Mouse (Mus musculus): ENCODE data around the gene Gbf1. TPM values are rescaled to one million over a fixed set of nuclear protein-coding genes. Genes with fewer than 3 reads are reported as not detected.

The Gbf1 gene
- polyA plus RNA-seq, 1 experiment from 2014 or later: 71.8 TPM

GRCm38 (mm10) chr19:46220116-46220515 is 67.8 kb downstream of the Gbf1 start:
- H3K36me3 ChIP-seq (ENCODE audit: control insufficient read depth, insufficient read depth, low read length): no peaks in the 10 kb centered on the region
- no peak overlapping the region for H3K27ac ChIP-seq (replicated peaks; ENCODE audit: low read depth, low read length)
- H3K4me2 ChIP-seq (ENCODE audit: low read length): no peak overlapping the region
- H3K9ac ChIP-seq (replicated peaks; ENCODE audit: low read length): no peak overlapping the region
- H3K9me3 ChIP-seq (ENCODE audit: control insufficient read depth, low read length): no peaks in the 10 kb centered on the region
- H3K4me1 ChIP-seq (ENCODE audit: control insufficient read depth, insufficient read depth, low read length): no peaks in the 10 kb centered on the region
- no peak for ATAC-seq (ENCODE audit: low FRiP score, low TSS enrichment)
- no peak for DNase-seq
- WGBS: 57% methylated on average over 5 of the region's 5 CpGs
- no peaks in the 10 kb centered on the region for H3K27me3 ChIP-seq (ENCODE audit: control insufficient read depth, insufficient read depth, low read length)
- H3K4me3 ChIP-seq (replicated peaks; ENCODE audit: low read depth, low read length): no peak overlapping the region

- ATAC-seq (ENCODE audit: low FRiP score, low TSS enrichment) (no peak), DNase-seq (no peak)
- Histone ChIP-seq H3K4me1 (ENCODE audit: control insufficient read depth, insufficient read depth, low read length) (no peaks in the 10 kb centered on the region), H3K27me3 (ENCODE audit: control insufficient read depth, insufficient read depth, low read length) (no peaks in the 10 kb centered on the region), H3K9me3 (ENCODE audit: control insufficient read depth, low read length) (no peaks in the 10 kb centered on the region), H3K4me2 (ENCODE audit: low read length) (no peak overlapping the region), H3K36me3 (ENCODE audit: control insufficient read depth, insufficient read depth, low read length) (no peaks in the 10 kb centered on the region), H3K4me3 (replicated peaks; ENCODE audit: low read depth, low read length) (no peak overlapping the region), H3K9ac (replicated peaks; ENCODE audit: low read length) (no peak overlapping the region), H3K27ac (replicated peaks; ENCODE audit: low read depth, low read length) (no peak overlapping the region)
- WGBS: 89% methylated on average over 4 of the region's 4 CpGs
Observed at GRCm38 (mm10) chr19:46223118-46223517, 70.8 kb downstream of the Gbf1 start.

DNA sequence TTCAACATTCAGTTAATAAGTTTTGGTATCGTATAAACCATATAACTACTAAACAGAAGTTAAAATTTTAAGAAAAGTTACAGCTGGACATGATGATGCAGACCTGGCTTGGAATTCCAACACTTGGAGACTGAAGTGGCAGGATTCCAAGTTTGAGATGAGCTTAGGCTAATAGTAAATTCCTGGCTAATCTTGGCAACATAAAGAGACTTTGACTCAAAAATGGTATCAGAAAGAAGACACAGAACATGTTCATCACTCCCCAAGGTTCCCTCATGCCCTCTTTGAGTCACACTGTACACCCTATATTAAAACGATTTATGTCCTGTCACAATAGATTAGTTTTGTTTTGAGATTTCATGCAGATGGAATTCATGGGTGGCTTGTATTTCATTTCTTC is 72.6 kb downstream of the Gbf1 start:
- H3K9me3 ChIP-seq (ENCODE audit: control insufficient read depth, low read length): no peaks in the 10 kb centered on the region
- DNase-seq (peak; percentile 18), ATAC-seq (ENCODE audit: low FRiP score, low TSS enrichment) (no peak)
- no peak overlapping the region for H3K4me3 ChIP-seq (replicated peaks; ENCODE audit: low read depth, low read length)
- no peaks in the 10 kb centered on the region for H3K4me1 ChIP-seq (ENCODE audit: control insufficient read depth, insufficient read depth, low read length)
- no peak overlapping the region for H3K4me2 ChIP-seq (ENCODE audit: low read length)
- 89% methylated on average over 2 of the region's 2 CpGs for WGBS
- no peaks in the 10 kb centered on the region for H3K27me3 ChIP-seq (ENCODE audit: control insufficient read depth, insufficient read depth, low read length)
- H3K27ac ChIP-seq (replicated peaks; ENCODE audit: low read depth, low read length): no peak overlapping the region
- no peaks in the 10 kb centered on the region for H3K36me3 ChIP-seq (ENCODE audit: control insufficient read depth, insufficient read depth, low read length)
- H3K9ac ChIP-seq (replicated peaks; ENCODE audit: low read length): no peak overlapping the region

- 75% methylated on average over 4 of the region's 4 CpGs for WGBS
- DNase-seq: no peak
Observed at GRCm38 (mm10) chr19:46225506-46225905, 73.2 kb downstream of the Gbf1 start.

GRCm38 (mm10) chr19:46226295-46226694 is 74.0 kb downstream of the Gbf1 start:
- 86% methylated on average over 3 of the region's 3 CpGs for WGBS
- no peaks in the 10 kb centered on the region for H3K4me1 ChIP-seq (ENCODE audit: control insufficient read depth, insufficient read depth, low read length)

More at GRCm38 (mm10) chr19:46225506-46225905, 73.2 kb downstream of the Gbf1 start:
- Histone ChIP-seq H3K9me3 (ENCODE audit: control insufficient read depth, low read length) (no peaks in the 10 kb centered on the region), H3K36me3 (ENCODE audit: control insufficient read depth, insufficient read depth, low read length) (no peaks in the 10 kb centered on the region), H3K27me3 (ENCODE audit: control insufficient read depth, insufficient read depth, low read length) (no peaks in the 10 kb centered on the region), H3K27ac (replicated peaks; ENCODE audit: low read depth, low read length) (no peak overlapping the region), H3K4me1 (ENCODE audit: control insufficient read depth, insufficient read depth, low read length) (no peaks in the 10 kb centered on the region), H3K4me2 (ENCODE audit: low read length) (no peak overlapping the region), H3K4me3 (replicated peaks; ENCODE audit: low read depth, low read length) (no peak overlapping the region), H3K9ac (replicated peaks; ENCODE audit: low read length) (no peak overlapping the region)
- ATAC-seq (ENCODE audit: low FRiP score, low TSS enrichment): no peak

GRCm38 (mm10) chr19:46227300-46227699 is 75.0 kb downstream of the Gbf1 start:
- Histone ChIP-seq H3K27ac (replicated peaks; ENCODE audit: low read depth, low read length) (no peak overlapping the region), H3K4me3 (replicated peaks; ENCODE audit: low read depth, low read length) (no peak overlapping the region), H3K27me3 (ENCODE audit: control insufficient read depth, insufficient read depth, low read length) (no peaks in the 10 kb centered on the region), H3K36me3 (ENCODE audit: control insufficient read depth, insufficient read depth, low read length) (no peaks in the 10 kb centered on the region), H3K4me1 (ENCODE audit: control insufficient read depth, insufficient read depth, low read length) (no peaks in the 10 kb centered on the region), H3K4me2 (ENCODE audit: low read length) (no peak overlapping the region), H3K9ac (replicated peaks; ENCODE audit: low read length) (no peak overlapping the region), H3K9me3 (ENCODE audit: control insufficient read depth, low read length) (no peaks in the 10 kb centered on the region)
- no peak for ATAC-seq (ENCODE audit: low FRiP score, low TSS enrichment)
- DNase-seq: no peak
- 97% methylated on average over 3 of the region's 3 CpGs for WGBS

More at GRCm38 (mm10) chr19:46226295-46226694, 74.0 kb downstream of the Gbf1 start:
- no peak overlapping the region for H3K27ac ChIP-seq (replicated peaks; ENCODE audit: low read depth, low read length)
- no peak for ATAC-seq (ENCODE audit: low FRiP score, low TSS enrichment)
- H3K9me3 ChIP-seq (ENCODE audit: control insufficient read depth, low read length): no peaks in the 10 kb centered on the region
- no peak overlapping the region for H3K9ac ChIP-seq (replicated peaks; ENCODE audit: low read length)
- no peak overlapping the region for H3K4me3 ChIP-seq (replicated peaks; ENCODE audit: low read depth, low read length)
- no peak overlapping the region for H3K4me2 ChIP-seq (ENCODE audit: low read length)
- no peak for DNase-seq
- no peaks in the 10 kb centered on the region for H3K36me3 ChIP-seq (ENCODE audit: control insufficient read depth, insufficient read depth, low read length)
- no peaks in the 10 kb centered on the region for H3K27me3 ChIP-seq (ENCODE audit: control insufficient read depth, insufficient read depth, low read length)

GRCm38 (mm10) chr19:46234450-46234849 is 82.1 kb downstream of the Gbf1 start:
- no peak overlapping the region for H3K4me2 ChIP-seq (ENCODE audit: low read length)
- no peak overlapping the region for H3K4me3 ChIP-seq (replicated peaks; ENCODE audit: low read depth, low read length)
- H3K36me3 ChIP-seq (ENCODE audit: control insufficient read depth, insufficient read depth, low read length): no peaks in the 10 kb centered on the region
- ATAC-seq (ENCODE audit: low FRiP score, low TSS enrichment) (no peak), DNase-seq (no peak)
- no peaks in the 10 kb centered on the region for H3K9me3 ChIP-seq (ENCODE audit: control insufficient read depth, low read length)
- WGBS: 87% methylated on average over 2 of the region's 2 CpGs
- no peak overlapping the region for H3K27ac ChIP-seq (replicated peaks; ENCODE audit: low read depth, low read length)
- H3K27me3 ChIP-seq (ENCODE audit: control insufficient read depth, insufficient read depth, low read length): no peaks in the 10 kb centered on the region
- H3K9ac ChIP-seq (replicated peaks; ENCODE audit: low read length): no peak overlapping the region
- H3K4me1 ChIP-seq (ENCODE audit: control insufficient read depth, insufficient read depth, low read length): no peaks in the 10 kb centered on the region

DNA sequence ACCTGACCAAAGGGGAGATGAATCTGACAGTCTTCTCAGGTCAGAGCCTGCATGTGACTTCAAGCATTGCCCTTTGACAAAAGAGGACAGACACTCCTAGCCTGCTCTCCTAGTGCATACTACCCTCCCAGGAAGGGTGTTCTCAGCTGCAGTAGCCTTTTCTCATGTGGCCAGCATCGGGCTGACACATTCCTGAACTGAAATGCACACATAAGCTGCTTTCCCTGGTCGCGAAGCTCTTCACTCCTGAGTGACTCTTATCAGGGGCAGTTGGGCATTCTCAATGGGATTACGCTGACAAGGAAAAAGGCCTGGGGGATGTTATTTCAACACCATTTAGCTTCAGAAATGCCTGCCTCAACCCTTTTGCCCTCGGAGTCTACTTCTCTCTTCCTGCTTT is 84.3 kb downstream of the Gbf1 start:
- ATAC-seq (ENCODE audit: low FRiP score, low TSS enrichment) (no peak), DNase-seq (no peak)
- no peak overlapping the region for H3K9ac ChIP-seq (replicated peaks; ENCODE audit: low read length)
- no peak overlapping the region for H3K4me2 ChIP-seq (ENCODE audit: low read length)
- H3K4me3 ChIP-seq (replicated peaks; ENCODE audit: low read depth, low read length): no peak overlapping the region
- 27% methylated on average over 5 of the region's 5 CpGs for WGBS
- no peaks in the 10 kb centered on the region for H3K27me3 ChIP-seq (ENCODE audit: control insufficient read depth, insufficient read depth, low read length)
- no peaks in the 10 kb centered on the region for H3K9me3 ChIP-seq (ENCODE audit: control insufficient read depth, low read length)
- no peaks in the 10 kb centered on the region for H3K36me3 ChIP-seq (ENCODE audit: control insufficient read depth, insufficient read depth, low read length)
- no peaks in the 10 kb centered on the region for H3K4me1 ChIP-seq (ENCODE audit: control insufficient read depth, insufficient read depth, low read length)
- H3K27ac ChIP-seq (replicated peaks; ENCODE audit: low read depth, low read length): no peak overlapping the region

GRCm38 (mm10) chr19:46240246-46240645 is 87.9 kb downstream of the Gbf1 start:
- DNase-seq (no peak), ATAC-seq (ENCODE audit: low FRiP score, low TSS enrichment) (no peak)
- no peaks in the 10 kb centered on the region for H3K27me3 ChIP-seq (ENCODE audit: control insufficient read depth, insufficient read depth, low read length)
- H3K4me2 ChIP-seq (ENCODE audit: low read length): no peak overlapping the region
- no peaks in the 10 kb centered on the region for H3K9me3 ChIP-seq (ENCODE audit: control insufficient read depth, low read length)
- H3K36me3 ChIP-seq (ENCODE audit: control insufficient read depth, insufficient read depth, low read length): no peaks in the 10 kb centered on the region
- no peak overlapping the region for H3K4me3 ChIP-seq (replicated peaks; ENCODE audit: low read depth, low read length)
- no peak overlapping the region for H3K9ac ChIP-seq (replicated peaks; ENCODE audit: low read length)
- WGBS: 58% methylated on average over 2 of the region's 2 CpGs
- no peak overlapping the region for H3K27ac ChIP-seq (replicated peaks; ENCODE audit: low read depth, low read length)
- no peaks in the 10 kb centered on the region for H3K4me1 ChIP-seq (ENCODE audit: control insufficient read depth, insufficient read depth, low read length)

Measured in midbrain, embryonic 14.5 days (tissue).